Mouse (Mus musculus): ENCODE measurements at regions not wholly inside any gene's neighbourhood (a gene's known extent, or its start where the extent isn't known, plus 50 kb on each side); places are given as distances from the start of the nearest gene placed in this dataset.

DNA sequence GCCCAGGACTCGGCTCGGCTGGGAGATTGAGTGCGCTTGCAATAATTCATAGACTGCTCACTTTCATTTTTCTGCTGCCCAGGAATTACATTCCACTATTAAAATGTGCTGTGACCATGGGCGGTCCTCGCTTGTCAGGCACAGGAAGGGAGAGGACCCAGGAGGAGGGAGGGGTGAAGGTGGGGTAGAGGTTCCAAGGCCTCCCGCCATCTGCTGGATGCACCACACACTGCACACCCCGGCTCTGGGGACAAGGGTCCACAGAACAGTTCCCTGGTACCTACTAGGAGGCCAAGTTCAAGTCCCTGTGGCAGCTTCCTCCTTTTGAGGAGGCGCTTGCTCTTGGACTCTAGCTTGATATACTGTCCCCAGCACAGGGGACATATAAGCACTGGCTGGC is 83.8 kb upstream of the Nkx1-1 start:
- ATAC-seq (replicated peaks; ENCODE audit: low FRiP score, poor library complexity, severe bottlenecking) = no peak

DNA sequence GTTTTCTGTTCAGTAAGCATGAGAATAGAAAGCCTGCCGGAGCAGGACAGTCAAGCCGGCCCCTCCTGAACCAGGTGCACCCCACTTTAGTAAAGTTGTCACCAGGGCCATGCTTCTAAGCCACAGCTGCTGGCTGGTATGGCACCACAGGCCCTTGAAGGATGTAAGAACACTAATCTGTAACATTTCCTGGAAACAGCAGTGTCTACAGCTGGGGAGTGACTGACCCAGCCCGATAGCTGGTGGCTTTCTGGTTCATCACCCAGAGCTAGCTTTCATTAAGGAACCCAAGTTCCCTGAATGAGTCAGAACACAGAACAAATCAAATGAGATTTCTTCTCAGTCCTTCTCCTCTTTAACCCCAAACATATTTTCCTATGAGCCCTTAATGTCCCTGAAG is 82.4 kb upstream of the Nkx1-1 start:
- ATAC-seq (replicated peaks; ENCODE audit: low FRiP score, poor library complexity, severe bottlenecking) = no peak

DNA sequence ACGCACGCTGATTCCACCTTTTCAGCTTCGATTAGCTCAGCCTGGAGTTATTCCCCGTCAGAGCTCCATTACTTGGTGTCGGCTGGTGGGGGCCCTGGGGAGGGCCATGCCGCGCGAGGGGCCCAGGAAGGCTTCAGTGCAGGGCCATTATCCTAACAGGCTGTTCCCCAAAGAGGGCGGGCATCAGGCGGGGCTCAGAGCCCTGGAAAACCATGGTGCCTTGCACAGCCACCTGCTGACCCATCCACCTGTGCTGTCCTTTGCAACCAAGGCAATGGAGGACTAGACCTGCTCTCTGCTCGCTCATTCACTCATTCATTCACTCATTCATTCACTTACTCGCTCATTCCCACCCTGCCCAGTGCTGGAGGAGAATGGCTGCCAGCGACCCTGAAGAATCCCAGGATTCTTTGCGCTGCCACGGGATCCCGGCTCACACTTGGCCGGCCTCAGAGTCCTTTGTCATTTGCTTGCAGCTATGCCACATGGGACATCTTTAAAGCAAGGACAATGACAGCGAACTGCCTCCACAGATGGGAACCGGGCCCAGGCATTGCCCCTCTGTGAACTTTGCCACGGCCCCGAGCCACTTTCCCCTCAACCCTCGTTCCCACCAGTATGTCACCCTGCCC is 78.6 kb upstream of the Nkx1-1 start:
- no peak for ATAC-seq (replicated peaks; ENCODE audit: low FRiP score, poor library complexity, severe bottlenecking)

DNA sequence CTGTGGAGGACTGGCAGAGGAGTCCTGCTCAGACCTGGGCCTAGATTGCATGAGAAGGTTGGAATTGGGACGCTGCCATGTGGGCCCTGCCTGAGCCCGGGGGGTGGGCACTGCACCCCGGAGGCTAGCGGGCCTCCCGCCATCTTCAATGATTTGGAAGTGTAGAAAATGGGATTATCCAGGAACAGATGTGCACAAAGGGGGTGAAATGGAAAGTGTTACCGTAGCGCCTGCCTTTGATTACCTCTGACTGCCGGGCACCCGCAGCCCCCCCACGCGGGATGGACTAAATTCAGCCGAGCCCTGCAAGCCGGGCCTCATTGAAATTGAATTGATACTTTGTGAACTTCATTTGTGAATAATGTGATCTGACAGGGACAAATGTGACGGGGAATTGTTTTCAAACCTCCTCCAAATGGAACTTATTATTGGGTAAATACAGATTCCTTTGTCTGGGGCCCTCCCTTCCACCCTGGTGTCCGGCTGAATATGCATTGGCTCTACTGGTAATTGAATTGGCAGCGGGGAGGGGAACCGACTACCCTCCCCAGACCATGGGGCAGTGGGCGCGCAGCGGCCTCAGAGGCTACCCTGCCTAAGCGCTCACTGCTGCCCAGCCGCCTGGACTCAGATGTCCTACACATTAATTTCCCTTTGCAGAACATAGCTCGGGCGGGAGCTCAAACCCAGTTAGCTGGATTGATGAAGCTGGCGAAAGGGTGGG is 77.9 kb upstream of the Nkx1-1 start:
- no peak for ATAC-seq (replicated peaks; ENCODE audit: low FRiP score, poor library complexity, severe bottlenecking)

DNA sequence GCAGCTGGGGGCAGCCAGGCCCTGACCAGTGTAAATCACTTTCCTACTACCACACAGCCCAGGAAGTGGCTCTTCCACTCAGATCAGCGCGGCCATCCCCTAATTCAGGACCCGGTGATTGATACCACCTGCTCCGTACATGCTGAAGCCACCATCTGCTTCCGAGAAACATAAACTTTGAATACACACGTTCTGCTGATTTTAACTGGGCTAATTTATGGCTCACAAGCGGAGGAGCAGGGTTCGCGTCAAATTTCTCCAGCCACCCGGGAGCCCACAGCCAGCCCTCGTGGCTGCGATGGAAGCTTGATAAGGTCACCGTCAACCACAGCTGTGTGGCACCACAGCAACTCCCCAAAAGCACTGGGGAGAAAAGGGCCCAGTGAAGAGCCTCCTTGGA is 72.0 kb upstream of the Nkx1-1 start:
- ATAC-seq (replicated peaks; ENCODE audit: low FRiP score, poor library complexity, severe bottlenecking) = no peak

DNA sequence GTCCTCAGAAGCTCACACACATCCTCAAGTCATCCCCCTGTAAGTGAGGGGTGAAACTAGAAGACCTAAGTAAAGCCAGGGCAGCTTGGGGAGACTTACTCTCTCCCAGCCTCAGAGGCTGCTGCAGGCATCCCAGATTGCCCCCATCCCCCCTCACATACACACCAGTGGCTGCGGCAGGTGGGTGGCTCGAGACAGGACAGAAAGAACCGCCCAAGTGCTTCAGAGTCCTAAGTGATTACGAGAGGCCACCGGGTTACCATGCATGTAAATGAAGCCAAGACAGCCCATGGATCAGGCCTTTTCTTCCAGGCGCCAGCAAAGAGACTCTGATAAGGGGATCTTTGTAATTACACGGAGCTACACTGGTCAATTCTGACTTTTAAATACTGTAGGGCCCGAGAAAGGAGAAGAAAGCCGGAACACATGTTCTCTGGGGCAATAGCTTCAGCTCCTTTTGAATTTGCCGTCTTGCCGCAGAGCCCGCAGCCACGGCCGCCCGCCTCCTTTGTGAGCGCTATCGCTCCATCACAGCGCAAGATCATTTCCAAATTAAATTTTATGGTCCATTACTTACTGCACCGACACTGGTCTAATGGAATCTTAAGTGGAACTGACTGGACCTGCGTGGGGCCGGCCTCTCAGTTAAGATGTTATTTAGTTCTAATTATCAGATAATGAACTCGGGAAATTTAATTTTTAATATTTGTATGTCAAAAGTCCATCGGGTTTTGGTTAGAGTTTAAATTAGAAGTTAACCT is 68.1 kb upstream of the Nkx1-1 start:
- ATAC-seq (replicated peaks; ENCODE audit: low FRiP score, poor library complexity, severe bottlenecking) = no peak

DNA sequence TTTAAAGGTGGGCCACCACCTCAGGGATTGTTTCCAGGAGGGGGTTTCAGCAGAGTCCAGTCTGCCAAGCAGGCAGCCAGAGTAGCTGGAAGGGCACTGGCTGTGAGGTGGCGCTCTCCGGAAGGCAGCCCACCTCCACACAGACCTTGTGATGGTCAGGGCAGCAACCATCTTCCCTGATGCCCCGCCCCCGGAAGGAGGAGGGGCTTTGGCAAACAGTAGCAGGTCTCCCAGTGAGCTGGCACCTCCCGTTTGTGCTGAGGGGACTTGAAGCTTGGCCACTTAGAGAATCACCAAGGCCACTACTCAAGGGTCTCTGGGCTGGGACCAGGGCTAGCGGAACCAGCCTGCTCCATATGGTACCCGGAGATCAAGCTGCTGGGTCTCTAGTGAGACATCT is 67.4 kb upstream of the Nkx1-1 start:
- ATAC-seq (replicated peaks; ENCODE audit: low FRiP score, poor library complexity, severe bottlenecking) = no peak

DNA sequence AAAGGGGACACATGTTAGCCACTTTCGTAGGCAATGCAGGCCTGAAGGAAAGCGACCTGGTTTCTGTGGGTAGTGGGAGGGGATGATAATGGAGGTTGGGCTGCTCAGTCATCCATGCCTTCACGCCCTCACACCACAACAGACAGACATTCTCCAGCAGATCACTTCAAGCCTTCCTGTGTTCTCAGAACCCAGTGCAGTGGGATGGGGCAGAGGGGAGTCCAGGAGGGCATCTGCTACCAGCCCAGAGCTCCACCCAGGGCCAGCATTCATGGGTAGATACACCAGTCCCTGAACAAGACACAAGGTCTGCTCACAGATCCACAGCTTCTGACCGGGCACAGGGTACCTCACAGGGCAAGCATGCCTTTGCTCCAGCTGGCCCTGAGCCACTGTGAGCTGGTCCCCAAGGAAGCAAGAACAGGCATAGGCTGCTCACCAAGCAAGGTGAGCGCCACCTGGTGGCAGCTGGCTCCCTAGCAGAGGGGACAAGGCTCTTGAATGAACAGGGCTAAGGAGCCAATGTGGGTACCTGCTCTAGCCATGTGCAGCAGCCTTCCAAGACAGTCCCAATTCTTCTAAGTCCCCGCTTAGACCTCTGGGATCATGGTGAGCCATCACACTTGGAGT is 62.2 kb upstream of the Nkx1-1 start:
- peak; percentile 66 for ATAC-seq (replicated peaks; ENCODE audit: low FRiP score, poor library complexity, severe bottlenecking)

DNA sequence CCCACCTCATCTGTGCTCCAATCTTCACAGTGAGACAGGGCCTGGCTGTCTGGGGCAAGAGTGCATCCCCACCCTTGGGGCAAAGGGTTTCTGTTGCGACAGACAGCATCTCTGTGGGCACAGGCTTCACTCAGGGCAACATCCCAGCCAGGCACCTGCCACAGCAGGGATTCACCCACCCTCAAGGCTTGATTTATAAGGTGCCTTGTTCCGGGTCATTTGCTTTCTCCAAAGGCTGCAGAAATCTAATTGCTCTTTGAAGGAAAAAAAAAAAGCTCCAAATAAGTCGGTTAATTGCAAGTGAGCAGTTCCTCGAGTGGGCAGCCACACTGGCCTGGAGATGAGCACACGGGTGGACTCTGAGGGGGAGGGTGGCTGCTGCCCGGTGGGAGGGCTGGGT is 61.5 kb upstream of the Nkx1-1 start:
- ATAC-seq (replicated peaks; ENCODE audit: low FRiP score, poor library complexity, severe bottlenecking) = no peak

DNA sequence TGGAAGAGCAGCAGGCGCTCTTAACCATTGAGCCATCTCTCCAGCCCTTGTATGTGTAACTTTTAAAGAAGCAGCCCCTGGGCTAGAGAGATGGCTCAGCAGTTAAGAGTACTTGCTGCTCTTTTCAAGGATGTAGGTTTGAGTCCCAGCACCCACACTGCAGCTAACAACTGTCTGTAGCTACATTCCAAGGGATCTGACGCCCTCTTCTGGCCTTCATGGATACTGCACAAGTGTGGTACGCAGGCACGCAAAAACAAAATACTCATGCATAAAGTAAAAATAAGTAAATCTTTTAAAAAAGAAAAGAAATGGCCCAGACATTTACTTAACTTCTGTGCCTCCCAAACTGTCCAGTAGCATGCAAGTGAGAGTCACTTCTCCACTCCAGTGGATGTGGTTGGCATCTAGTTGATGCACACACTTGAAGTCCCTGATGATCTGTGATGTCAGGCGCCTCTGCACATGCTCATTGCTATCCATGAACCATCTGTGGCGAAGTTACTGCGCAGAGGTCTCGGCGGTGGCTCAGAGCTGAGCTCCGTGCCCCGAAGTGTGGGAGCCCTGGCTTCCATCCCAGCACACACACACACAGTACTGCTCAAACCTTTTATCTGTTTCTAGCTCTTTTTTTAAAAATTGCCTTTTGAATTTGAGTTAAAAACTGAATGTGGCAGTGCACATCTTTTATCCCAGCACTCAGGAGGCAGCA is 59.0 kb upstream of the Nkx1-1 start:
- ATAC-seq (replicated peaks; ENCODE audit: low FRiP score, poor library complexity, severe bottlenecking) = no peak

DNA sequence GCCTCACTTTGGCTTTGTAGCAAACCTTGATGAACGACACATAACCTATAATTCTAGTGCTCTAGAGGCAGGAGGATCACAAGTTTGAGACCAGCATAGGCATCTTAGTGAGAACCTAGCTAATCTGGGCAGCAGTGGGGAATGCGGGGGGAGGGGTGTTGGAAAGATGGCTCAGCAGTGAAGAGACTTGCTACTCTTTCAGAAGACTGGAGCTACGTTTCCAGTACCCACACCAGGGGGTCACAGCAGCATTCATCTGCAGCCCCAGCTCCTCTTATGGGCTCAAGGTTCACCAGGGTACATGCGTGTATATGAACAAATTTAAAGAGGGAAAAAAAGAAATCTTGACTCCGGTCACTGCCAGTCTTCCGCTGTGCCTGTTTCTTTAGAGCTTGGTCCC is 55.5 kb upstream of the Nkx1-1 start:
- ATAC-seq (replicated peaks; ENCODE audit: low FRiP score, poor library complexity, severe bottlenecking) = no peak

DNA sequence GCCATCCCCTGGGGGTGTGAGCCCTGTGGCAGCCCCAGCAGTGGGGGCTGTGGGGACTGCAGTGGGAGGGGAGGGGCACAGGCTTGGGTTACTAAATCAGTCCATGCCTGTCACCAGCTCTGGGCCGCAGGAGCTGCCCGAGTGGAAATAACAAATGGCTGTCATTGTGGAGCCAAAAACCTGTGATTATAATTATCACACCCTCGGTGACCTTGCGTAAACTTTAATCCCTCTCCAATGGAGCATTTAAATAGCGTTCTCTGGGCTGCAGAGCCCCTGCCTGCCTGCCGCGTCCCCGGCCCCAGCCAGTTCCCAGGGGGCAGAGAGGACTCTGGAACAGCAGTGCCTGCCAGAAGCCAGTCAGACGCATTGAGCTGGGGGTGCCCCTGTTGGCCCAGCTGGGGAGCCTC is 54.4 kb upstream of the Nkx1-1 start:
- no peak for ATAC-seq (replicated peaks; ENCODE audit: low FRiP score, poor library complexity, severe bottlenecking)

DNA sequence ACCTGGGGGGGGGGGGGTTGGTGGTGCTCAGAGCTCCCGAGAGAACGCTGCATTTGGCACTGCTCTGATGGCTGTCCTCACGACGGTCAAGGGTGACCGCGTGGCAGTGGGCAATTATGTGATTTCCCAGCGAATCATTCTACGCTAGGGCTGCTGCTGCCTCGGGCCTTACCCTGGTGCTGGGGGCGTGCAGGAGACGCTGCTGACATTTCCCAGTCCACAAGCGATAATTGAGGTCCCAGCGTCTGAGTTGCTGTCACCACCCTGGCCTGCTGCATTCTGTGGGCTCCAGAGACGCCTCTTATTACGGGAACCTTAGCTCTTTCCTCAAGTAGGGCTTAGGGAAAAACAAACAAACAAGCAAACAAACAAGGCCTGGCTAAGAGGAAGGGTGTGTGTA is 52.0 kb upstream of the Nkx1-1 start:
- ATAC-seq (replicated peaks; ENCODE audit: low FRiP score, poor library complexity, severe bottlenecking) = no peak

Measured in erythroid progenitor cell, adult 5-6 weeks (primary cell).